Mouse (Mus musculus): ENCODE measurements around the gene Clcnkb. TPM values are rescaled to one million over a fixed set of nuclear protein-coding genes. Genes with fewer than 3 reads are reported as not detected.

Gene Clcnkb
- polyA plus RNA-seq, 1 experiment from 2014 or later: not detected

Other genes with a start within 250 kb of the Clcnkb start
- gene Rsg1, start 202.1 kb downstream of the Clcnkb start, polyA plus RNA-seq (2015; fragmentation: Nextera tagmentation; extraction: Ambion mirVana): 1.2 and 1.4 TPM in 2 replicates
- gene Arhgef19, start 176.5 kb downstream of the Clcnkb start, polyA plus RNA-seq (2015; fragmentation: Nextera tagmentation; extraction: Ambion mirVana): 1.5 TPM in 2 replicates
- gene Epha2, start 114.8 kb downstream of the Clcnkb start, polyA plus RNA-seq (2015; fragmentation: Nextera tagmentation; extraction: Ambion mirVana): 0.75 and 0.79 TPM in 2 replicates
- gene Fam131c, start 47.8 kb downstream of the Clcnkb start, polyA plus RNA-seq (2015; fragmentation: Nextera tagmentation; extraction: Ambion mirVana): 0.08 TPM in 1 of 2 replicates, not detected in the other
- not detected in 2 replicates for gene Clcnka, start 17.3 kb downstream of the Clcnkb start, polyA plus RNA-seq (2015; fragmentation: Nextera tagmentation; extraction: Ambion mirVana)
- 0.24 and 0.47 TPM in 2 replicates for gene Hspb7, start 4.8 kb upstream of the Clcnkb start, polyA plus RNA-seq (2015; fragmentation: Nextera tagmentation; extraction: Ambion mirVana)
- not detected in 2 replicates for gene Srarp, start 20.1 kb upstream of the Clcnkb start, polyA plus RNA-seq (2015; fragmentation: Nextera tagmentation; extraction: Ambion mirVana)
- gene Zbtb17, start 28.6 kb upstream of the Clcnkb start, polyA plus RNA-seq (2015; fragmentation: Nextera tagmentation; extraction: Ambion mirVana): 8.5 and 8.9 TPM in 2 replicates
- 4.7 and 5.6 TPM in 2 replicates for gene Spen, start 122.6 kb upstream of the Clcnkb start, polyA plus RNA-seq (2015; fragmentation: Nextera tagmentation; extraction: Ambion mirVana)
- 1.7 and 1.9 TPM in 2 replicates for gene Fblim1, start 190.1 kb upstream of the Clcnkb start, polyA plus RNA-seq (2015; fragmentation: Nextera tagmentation; extraction: Ambion mirVana)
- 4.4 and 4.6 TPM in 2 replicates for gene Tmem82, start 202.6 kb upstream of the Clcnkb start, polyA plus RNA-seq (2015; fragmentation: Nextera tagmentation; extraction: Ambion mirVana)
- 0.07 TPM in 1 of 2 replicates, not detected in the other for gene Slc25a34, start 207.8 kb upstream of the Clcnkb start, polyA plus RNA-seq (2015; fragmentation: Nextera tagmentation; extraction: Ambion mirVana)
- 1.1 and 2.0 TPM in 2 replicates for gene Plekhm2, start 248.9 kb upstream of the Clcnkb start, polyA plus RNA-seq (2015; fragmentation: Nextera tagmentation; extraction: Ambion mirVana)

Data from liver, embryonic 15.5 days (tissue).